Mouse (Mus musculus): ENCODE measurements around the gene Slc34a3.
A peak's percentile ranks its signal among the peaks of the same experiment; 100 is the strongest.

The Slc34a3 gene

GRCm38 (mm10) chr2:25252331-25252730 is 18.2 kb upstream of the Slc34a3 start:
- no peak for DNase-seq (ENCODE audit: low read depth, low spot score)

- no peak for DNase-seq (ENCODE audit: low read depth, low spot score)
Observed at GRCm38 (mm10) chr2:25246183-25247072, 12.3 kb upstream of the Slc34a3 start, which contains the start of gene AL732309.1. TSS of gene AL732309.1 (minus strand) at chr2:25246863.

GRCm38 (mm10) chr2:25244144-25244543 is 10.0 kb upstream of the Slc34a3 start:
- DNase-seq (ENCODE audit: low read depth, low spot score) = no peak

GRCm38 (mm10) chr2:25243342-25243741 is 9.2 kb upstream of the Slc34a3 start:
- no peak for DNase-seq (ENCODE audit: low read depth, low spot score)

- no peak for DNase-seq (ENCODE audit: low read depth, low spot score)
Observed at GRCm38 (mm10) chr2:25242101-25242506, 7.9 kb upstream of the Slc34a3 start, which contains the start of the genes Rnf208 and Cysrt1. TSS of gene Rnf208 (plus strand) at chr2:25242255. TSS of gene Cysrt1 (minus strand) at chr2:25242452.

GRCm38 (mm10) chr2:25241438-25241775 is 7.2 kb upstream of the Slc34a3 start:
- DNase-seq (ENCODE audit: low read depth, low spot score) = no peak

- peak; percentile 58 for DNase-seq (ENCODE audit: low read depth, low spot score)
Observed at GRCm38 (mm10) chr2:25240723-25241437, 6.7 kb upstream of the Slc34a3 start.

GRCm38 (mm10) chr2:25240310-25240709 is 6.1 kb upstream of the Slc34a3 start:
- DNase-seq (ENCODE audit: low read depth, low spot score) = no peak

- DNase-seq (ENCODE audit: low read depth, low spot score) = no peak
Observed at GRCm38 (mm10) chr2:25239766-25240165, 5.6 kb upstream of the Slc34a3 start.

- DNase-seq (ENCODE audit: low read depth, low spot score) = no peak
Observed at GRCm38 (mm10) chr2:25238106-25238505, 3.9 kb upstream of the Slc34a3 start.

GRCm38 (mm10) chr2:25237522-25237921 is 3.4 kb upstream of the Slc34a3 start:
- DNase-seq (ENCODE audit: low read depth, low spot score) = no peak

- no peak for DNase-seq (ENCODE audit: low read depth, low spot score)
Observed at GRCm38 (mm10) chr2:25236614-25237013, 2.5 kb upstream of the Slc34a3 start, which contains the start of gene Rnf224. TSS of gene Rnf224 (minus strand) at chr2:25236787.

- no peak for DNase-seq (ENCODE audit: low read depth, low spot score)
Observed at GRCm38 (mm10) chr2:25234551-25235220, 522 bp upstream of the Slc34a3 start.

- DNase-seq (ENCODE audit: low read depth, low spot score) = no peak
Observed at GRCm38 (mm10) chr2:25233421-25233820, 743 bp downstream of the Slc34a3 start.

- no peak for DNase-seq (ENCODE audit: low read depth, low spot score)
Observed at GRCm38 (mm10) chr2:25231038-25231437, 3.1 kb downstream of the Slc34a3 start.

- DNase-seq (ENCODE audit: low read depth, low spot score) = no peak
Observed at GRCm38 (mm10) chr2:25230581-25230980, 3.6 kb downstream of the Slc34a3 start.

- no peak for DNase-seq (ENCODE audit: low read depth, low spot score)
Observed at GRCm38 (mm10) chr2:25229582-25229981, 4.6 kb downstream of the Slc34a3 start.

- no peak for DNase-seq (ENCODE audit: low read depth, low spot score)
Observed at GRCm38 (mm10) chr2:25228995-25229530, 5.1 kb downstream of the Slc34a3 start.

- peak; percentile 61 for DNase-seq (ENCODE audit: low read depth, low spot score)
Observed at GRCm38 (mm10) chr2:25228431-25228889, 5.7 kb downstream of the Slc34a3 start.

- no peak for DNase-seq (ENCODE audit: low read depth, low spot score)
Observed at GRCm38 (mm10) chr2:25227406-25227805, 6.8 kb downstream of the Slc34a3 start.

GRCm38 (mm10) chr2:25226864-25227263 is 7.3 kb downstream of the Slc34a3 start:
- no peak for DNase-seq (ENCODE audit: low read depth, low spot score)

All from retina, adult 2 months (tissue).